Mouse (Mus musculus) kidney, adult 18-20 months (tissue): ENCODE results near the gene Ipo11.

Experiments
- DNase-seq: peaks from one replicate; pipeline ENCODE4 v3.0.0; 2021

Ipo11 gene

GRCm38 (mm10) chr13:106894284-106894683 lies 42.5 kb downstream of the Ipo11 start:
- no peak for DNase-seq

GRCm38 (mm10) chr13:106893701-106894100 lies 43.1 kb downstream of the Ipo11 start:
- DNase-seq, result no peak

DNA sequence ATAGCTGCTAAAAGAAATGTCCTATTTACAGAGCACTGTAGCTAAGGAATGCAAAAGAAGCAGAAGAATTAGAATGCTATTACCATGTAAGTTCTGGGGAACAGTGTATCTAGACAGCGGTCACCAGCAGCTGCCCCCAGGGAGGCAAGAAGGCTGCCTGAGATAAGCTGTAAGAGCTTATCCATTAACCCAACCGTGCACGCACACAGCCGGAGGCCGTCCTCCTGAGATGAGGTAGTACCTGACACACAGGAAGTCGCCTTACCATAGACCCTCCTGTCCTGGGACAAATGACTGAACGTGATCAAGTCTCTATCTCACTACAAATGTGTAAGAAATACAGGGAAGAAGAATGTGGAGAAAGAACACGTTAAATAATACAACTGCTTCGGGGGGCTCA lies 43.6 kb downstream of the Ipo11 start:
- DNase-seq, result no peak

DNA sequence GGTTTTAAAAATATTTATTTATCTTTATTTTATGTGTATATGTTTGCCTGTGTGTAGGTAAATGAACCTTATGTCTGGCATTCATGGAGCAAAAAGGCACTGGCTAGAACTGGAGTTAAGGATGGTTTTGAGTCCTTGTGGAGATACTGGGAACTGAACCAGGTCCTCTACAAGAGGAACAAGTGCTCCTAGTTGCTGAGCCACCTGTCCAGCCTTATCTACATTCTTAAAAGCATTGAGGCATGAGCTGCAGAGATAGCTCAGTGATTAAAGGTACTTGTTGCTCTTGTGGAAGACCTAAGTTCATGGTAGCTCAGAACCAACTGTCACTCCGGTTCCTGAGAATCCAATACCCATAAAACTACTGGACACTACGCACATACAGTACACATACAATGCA lies 49.4 kb downstream of the Ipo11 start:
- no peak for DNase-seq

- no peak for DNase-seq
Observed at GRCm38 (mm10) chr13:106884249-106884648, 52.5 kb downstream of the Ipo11 start.

- DNase-seq, result no peak
Observed at GRCm38 (mm10) chr13:106876278-106876677, 60.5 kb downstream of the Ipo11 start.

DNA sequence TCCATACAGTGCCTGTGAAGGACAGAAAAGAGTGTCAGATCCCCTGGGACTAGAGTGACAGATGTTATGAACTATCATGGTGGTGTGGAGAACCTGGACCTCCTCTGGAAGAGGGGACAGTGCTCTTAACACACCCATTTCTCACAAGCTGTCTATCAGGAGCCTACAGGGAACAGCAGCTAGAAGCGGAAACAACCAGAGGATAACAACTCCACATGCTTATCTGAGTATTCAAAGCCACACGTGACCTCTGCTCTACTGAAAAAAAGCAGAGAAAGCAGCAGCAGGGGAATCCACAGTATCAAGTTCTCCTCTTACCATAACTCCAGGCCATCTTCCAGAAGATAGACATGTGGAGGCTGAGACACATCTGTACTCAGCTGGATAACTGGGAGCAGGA lies 71.2 kb downstream of the Ipo11 start:
- DNase-seq, result no peak

GRCm38 (mm10) chr13:106858779-106859178 lies 78.0 kb downstream of the Ipo11 start:
- no peak for DNase-seq

GRCm38 (mm10) chr13:106856556-106856955 lies 80.2 kb downstream of the Ipo11 start:
- no peak for DNase-seq

DNA sequence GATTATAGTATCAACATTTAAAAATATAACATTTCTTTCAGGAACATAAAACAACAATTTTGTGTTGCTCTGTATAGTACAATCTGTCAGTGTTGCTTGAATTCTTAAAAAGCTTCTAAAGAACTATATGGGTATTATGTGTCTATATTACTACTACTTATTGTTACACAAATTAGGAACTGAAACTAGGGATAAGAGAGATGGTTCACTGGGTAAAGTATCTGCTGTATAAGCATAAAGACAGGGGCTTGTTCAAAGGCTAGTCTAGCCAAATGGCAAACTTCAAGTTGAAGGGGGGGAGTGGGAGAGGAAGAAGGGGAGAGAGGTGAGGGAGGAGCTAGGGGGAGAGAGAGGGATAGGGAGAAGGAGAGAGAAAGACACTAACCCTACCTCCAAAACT lies 89.2 kb downstream of the Ipo11 start:
- no peak for DNase-seq

- no peak for DNase-seq
Observed at GRCm38 (mm10) chr13:106844928-106845327, 91.8 kb downstream of the Ipo11 start.

- DNase-seq, result no peak
Observed at GRCm38 (mm10) chr13:106842542-106842941, 94.2 kb downstream of the Ipo11 start.

DNA sequence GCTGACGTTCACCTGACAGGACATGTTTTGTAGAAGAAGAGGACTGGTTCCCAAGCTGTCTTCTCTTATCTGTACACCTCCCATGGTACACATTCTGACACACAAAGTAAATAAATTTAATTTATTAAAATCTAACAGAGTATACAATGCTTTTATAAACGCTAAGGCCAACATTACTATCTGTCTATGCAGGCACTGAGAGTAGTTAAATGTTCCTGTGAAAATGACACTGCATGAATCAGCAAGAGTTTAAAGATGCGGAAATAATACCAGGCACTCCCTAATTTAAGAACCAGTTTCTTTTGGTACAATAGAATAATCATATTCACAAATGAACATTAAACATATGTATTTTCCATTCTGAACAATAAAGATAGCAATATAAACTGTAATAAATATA lies 98.0 kb downstream of the Ipo11 start:
- no peak for DNase-seq

DNA sequence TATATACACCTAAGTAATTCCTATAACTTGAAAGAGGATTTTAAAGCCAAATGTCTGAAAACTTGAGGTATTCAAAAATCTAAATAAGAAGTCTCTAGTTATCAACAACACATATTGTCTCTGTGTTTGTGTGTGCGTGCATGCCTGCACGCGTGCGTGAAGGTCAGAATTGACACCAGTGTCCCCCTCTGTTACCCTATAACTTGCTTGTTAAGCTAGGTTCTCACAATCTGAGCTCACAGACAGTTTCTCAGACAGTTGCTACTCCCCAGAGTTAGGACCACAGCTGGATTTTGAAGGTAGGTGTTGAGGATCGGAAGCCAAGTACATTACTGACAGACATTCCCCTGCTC lies 100.3 kb downstream of the Ipo11 start:
- no peak for DNase-seq

DNA sequence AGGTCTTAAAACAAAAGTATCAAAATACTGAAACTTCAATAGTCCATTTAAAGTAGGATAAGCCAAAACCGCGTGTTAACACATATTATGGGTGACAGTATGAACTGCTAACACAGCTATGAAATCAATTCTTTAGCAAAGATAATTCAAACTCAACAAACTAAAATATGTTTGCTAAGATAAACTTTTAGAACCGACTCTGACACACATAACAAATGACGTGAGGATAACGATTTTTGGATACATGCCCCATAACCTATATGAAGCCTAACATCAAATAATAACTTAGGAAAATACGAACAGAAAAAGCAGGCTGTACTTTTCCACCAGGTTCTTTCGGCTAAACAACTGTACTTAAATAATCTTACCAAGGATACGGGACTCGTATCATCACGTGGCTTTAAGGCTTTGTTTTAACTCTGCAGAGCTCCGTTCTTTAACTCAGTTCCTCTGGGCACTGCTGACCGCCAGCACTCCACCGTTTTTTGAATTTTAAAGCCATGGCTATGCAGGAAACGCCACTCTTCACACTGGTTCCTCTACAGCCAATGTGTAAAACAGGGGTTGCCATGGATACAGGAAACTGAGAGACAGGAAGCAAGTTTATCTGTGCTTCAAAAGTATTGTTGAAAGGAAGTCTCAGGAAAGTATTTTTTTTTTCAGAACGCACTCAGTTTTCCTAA lies 100.8 kb downstream of the Ipo11 start:
- peak; percentile 30 for DNase-seq

DNA sequence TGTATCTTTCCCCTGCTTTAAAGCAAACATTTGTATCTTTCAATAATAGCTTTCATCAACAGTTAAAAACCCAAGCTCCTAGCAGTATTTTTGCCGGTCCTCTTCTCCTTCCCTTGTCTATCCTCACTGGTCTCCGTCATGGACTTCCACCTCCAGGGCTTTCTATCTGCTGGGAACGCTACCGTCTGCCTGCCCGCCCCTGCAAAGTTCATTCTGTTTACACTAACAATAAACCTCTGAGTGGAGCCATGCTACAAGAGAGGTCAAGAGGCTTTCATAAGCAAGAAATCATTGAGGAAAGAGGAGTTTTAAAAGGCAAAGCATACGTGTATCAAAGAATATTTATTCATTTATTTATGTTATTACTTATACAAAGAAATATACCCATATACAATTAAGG lies 106.7 kb downstream of the Ipo11 start:
- DNase-seq, result no peak

- no peak for DNase-seq
Observed at GRCm38 (mm10) chr13:106829327-106829997, 107.3 kb downstream of the Ipo11 start.

GRCm38 (mm10) chr13:106825618-106826017 lies 111.1 kb downstream of the Ipo11 start:
- DNase-seq, result no peak

DNA sequence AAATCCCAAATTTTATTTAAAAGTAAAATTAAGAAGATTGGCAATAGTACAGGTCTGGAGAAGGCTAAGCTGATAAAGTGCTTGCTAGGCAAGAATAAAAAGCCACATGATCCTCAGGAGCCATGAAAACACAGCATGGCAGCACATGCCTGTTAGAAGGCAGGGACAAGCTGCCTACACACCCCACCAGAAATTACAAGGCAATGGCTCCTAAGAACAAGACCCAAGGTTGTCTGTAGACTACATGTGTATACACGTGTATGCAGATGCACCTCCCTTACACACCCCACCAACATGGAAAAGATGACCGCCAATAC lies 112.9 kb downstream of the Ipo11 start:
- no peak for DNase-seq

- no peak for DNase-seq
Observed at GRCm38 (mm10) chr13:106823121-106823874, 113.5 kb downstream of the Ipo11 start.

- no peak for DNase-seq
Observed at GRCm38 (mm10) chr13:106820149-106820548, 116.6 kb downstream of the Ipo11 start.

DNA sequence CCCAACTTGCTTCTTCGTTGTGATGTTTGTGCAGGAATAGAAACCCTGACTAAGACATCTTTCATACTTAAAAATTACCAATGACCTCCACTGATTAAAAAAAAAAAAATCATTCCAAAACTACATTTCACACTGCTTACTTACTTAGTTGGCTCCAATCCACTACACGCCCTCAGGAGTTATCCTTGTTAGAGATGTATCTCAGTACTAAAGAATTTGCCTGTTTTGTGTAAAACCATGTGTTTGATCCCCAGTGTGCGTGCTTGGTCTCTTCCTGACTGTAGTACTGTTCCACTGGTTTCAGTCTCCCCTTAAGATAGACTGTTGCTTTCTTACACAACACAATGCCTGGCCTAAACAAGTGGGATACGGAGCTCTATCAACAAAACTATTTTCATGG lies 117.0 kb downstream of the Ipo11 start:
- no peak for DNase-seq

DNA sequence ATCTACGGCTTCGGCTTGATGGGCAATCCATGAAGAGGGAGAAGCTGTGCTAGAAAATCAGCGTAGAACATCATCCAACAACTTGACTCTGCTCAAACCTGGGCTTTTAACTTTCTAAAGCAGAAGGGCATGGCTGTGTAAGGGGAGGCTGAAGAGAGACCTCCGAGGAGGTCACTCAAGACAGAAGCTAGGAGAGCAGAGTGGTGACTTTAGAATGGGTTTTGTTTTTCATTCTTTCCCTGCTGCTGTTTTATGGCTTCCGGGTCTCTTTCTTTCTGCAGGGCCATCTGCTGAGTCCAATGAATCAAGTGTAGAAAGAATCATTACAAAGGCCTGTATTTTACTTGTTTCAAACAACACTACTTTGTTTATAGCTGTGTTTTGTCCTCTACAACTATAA lies 119.7 kb downstream of the Ipo11 start:
- DNase-seq, result no peak

DNA sequence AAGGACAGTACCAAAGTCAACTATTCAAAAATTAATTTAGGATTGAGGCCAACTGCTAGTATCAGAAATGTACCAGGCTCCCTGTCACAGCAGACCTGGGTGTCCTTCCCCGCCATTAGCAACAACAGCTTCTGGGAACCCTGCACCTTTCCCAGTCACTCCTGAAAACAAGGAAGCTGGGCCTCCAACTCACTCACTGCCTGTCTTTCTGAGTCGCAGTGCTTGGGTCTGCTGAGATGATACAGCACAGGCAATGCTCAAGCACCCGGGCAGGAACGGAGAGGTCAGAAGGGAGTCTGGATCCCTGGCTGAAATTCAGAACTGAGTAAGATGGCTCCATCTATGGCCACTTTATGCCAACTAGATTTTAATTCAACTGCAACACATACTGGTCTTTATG lies 123.2 kb downstream of the Ipo11 start:
- no peak for DNase-seq
